Mouse (Mus musculus): ENCODE measurements around the gene Rasgef1b.
A peak's percentile ranks its signal among the peaks of the same experiment; 100 is the strongest.

The Rasgef1b gene

GRCm38 (mm10) chr5:99388585-99389250 lies 340.1 kb downstream of the Rasgef1b start:
- no peak for DNase-seq

DNA sequence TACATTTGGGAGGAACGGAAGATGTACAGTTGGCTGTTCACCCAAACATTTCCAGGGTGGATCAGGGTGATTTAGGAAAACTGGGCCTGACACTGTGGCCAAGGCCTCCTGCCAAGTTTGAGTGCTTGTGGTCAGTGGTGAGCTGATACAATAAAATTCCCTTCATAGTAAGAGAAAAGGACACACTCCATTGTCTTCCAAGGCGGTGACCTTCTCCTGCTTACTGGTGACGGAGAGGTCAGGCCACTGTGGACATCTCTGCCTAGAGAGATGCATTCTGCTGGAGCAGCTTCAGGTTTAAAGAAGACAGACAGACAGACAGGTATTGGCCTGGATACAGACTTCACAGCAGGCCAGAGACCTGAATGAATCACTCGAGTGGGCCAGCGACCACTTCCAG lies 340.7 kb downstream of the Rasgef1b start:
- DNase-seq = no peak

DNA sequence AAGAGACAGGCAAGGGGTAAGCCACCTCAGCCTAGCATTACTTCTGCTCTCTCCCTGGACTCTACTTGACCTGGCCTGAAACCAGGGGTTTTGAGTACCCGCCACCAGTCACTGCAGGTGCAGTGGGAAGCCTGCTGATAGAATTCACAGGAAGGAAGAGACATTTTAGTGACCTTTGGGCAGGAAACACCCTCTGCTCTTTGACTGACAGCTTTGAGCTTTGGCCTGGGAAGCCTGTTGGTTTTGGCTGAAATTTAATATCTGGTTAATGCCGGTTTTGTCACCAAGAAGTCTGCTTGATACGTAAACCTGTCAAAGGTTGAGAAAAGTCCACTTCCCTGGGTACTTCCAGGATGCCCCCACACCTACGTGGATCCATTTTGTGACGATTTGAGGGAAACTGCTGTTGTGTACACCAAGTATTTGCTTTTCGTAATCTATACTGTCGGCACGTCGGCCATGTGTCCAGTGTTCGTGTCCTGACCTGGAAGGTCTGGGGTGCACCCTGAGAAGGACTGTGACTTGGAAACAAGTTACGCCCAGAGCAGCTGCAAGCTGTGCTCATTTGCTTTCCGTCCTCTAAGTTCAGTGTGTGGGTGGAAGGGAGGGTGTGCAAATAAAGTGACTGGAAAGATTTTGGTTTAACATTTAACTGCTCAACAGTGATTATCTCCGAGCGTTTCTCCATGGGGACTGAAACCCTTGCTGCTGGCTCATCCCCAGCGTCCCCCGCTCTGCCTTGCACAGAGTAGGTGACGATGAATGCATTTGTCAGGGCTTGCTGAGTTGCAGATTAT lies 341.5 kb downstream of the Rasgef1b start:
- DNase-seq = peak; percentile 83

- DNase-seq = peak; percentile 51
Observed at GRCm38 (mm10) chr5:99386246-99386845, 342.5 kb downstream of the Rasgef1b start.

GRCm38 (mm10) chr5:99385737-99386136 lies 343.1 kb downstream of the Rasgef1b start:
- DNase-seq = no peak

DNA sequence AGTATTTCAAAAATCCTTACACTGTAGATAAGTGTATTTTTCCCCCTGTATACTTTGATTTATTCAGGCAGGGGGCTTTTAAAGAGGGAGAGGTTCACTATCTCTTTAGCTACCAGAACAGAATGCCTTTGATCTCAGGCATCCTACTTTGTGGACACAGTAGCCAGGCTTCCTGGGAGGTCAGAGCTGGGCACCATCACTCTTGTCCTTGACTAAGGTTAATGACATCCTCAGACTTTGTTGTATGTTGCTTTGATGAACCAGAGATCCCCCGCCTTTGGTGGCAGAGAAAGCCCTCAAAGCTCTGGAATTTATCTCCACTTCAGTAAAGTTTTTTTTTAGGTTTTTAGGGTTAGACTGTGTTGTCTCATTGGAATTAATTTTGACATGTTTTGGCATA lies 343.8 kb downstream of the Rasgef1b start:
- DNase-seq = no peak

DNA sequence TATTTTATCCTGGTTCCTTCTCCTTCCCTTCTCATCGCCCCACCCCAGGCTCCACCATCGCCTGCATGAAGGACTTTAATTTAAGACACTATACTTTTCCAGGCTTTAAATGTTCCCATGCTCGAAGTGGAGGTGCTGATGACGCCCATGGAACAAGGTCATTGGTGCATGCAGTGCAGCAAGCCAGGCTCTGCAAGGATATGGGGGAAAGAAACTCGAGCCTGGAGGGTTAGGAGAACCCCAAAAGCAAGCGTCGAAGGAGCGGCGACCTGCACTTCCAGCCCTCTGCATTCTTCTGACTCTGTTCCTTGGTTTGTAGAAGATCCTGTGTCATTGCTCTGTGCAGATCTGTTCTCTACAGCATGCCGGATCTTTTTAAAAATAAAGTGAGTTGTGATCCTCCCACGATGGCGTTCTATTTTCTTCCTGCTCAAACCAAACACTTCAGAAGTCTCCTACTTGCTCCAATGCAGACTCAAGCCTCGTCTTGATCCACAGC lies 345.0 kb downstream of the Rasgef1b start:
- peak; percentile 79 for DNase-seq

DNA sequence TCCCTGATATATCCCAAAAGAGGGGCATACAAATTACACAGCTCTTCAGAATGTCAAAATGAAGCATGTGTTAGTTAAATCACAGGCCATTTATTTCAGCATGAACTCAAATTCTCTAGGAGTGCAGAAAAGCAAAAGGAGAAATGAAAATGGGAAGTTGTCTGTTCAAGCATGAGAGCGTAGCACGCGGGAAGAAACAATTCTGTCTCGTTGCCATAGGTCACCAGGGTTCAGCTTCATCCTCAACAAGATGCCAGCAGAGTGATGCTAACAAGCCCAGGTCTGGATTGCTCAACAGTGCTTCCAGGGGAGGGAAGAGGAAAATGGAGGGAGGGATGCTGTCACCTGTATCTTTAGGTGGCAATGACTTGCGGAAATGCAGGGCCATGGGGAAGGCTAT lies 346.1 kb downstream of the Rasgef1b start:
- DNase-seq = no peak

- DNase-seq = no peak
Observed at GRCm38 (mm10) chr5:99381639-99382038, 347.2 kb downstream of the Rasgef1b start.

- DNase-seq = no peak
Observed at GRCm38 (mm10) chr5:99380882-99381281, 348.0 kb downstream of the Rasgef1b start.

DNA sequence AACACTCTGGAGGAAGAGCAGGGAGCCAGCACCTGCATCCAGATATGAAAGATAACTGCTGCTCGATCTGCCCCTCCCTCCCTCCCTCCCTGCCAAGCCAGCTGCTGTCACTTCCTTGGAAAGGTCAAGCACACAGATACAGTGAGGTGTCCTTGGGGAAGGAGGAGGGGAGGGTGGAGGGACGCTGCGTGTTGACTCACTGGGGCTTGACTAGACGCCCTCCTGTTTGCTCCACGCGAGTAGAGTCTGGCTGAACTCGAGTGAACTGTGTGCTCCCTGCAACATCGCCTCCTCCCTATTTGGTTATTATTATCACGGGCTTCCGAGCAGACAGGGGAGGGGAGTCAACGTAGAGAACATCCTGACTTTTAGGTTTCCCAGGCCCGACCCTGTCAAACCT lies 348.7 kb downstream of the Rasgef1b start:
- DNase-seq = no peak

GRCm38 (mm10) chr5:99378437-99379226 lies 350.2 kb downstream of the Rasgef1b start:
- DNase-seq = no peak

DNA sequence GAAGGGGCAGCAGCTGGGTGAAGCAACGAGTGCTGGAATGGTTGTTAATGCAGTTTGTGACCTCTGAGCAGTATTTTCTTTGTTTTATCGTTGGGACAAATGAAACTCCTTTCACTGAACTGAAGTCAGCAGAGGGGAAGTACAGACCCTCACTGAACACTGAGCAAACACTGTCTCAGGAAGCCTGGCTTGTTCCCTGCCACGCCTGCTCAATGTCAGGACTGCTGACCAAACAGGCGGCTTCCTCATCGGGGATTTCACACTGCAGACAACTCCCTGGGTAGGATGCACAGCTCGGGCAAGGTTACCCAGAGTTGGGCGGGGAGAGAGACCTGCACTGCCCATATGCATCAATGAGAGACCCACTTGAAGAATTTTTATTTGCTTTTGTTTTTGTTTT lies 353.1 kb downstream of the Rasgef1b start:
- DNase-seq = no peak

- DNase-seq = no peak
Observed at GRCm38 (mm10) chr5:99374460-99374859, 354.4 kb downstream of the Rasgef1b start.

DNA sequence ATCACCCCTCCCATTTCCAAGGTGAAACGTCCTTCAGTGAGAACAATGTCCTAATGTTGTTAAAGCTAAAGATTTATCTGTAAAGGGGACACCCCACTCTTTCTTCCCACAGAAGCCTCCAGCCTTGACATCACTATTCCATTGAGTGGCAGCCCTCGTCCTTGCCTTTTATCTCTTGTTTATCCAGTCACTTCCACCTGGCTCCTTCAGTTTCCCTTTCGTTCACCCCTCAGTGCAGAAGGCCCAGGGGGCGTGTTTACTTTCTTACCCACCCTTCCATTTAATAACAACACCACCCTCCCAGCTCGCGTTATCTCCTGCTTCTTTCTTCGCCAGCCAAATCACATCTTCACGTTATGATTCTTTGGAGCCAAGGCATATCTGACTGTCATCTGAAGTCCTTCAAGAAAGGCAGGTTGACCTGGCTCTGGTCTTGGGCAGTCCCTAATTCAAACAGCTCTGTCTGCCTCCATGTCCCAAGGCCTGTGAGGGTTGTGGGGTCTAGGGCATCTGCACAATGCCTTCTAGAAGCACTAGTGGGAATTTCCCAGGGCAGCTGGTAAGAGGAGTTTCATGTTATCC lies 355.2 kb downstream of the Rasgef1b start:
- no peak for DNase-seq

- no peak for DNase-seq
Observed at GRCm38 (mm10) chr5:99370636-99371035, 358.2 kb downstream of the Rasgef1b start.

- DNase-seq = no peak
Observed at GRCm38 (mm10) chr5:99369256-99369655, 359.6 kb downstream of the Rasgef1b start.

DNA sequence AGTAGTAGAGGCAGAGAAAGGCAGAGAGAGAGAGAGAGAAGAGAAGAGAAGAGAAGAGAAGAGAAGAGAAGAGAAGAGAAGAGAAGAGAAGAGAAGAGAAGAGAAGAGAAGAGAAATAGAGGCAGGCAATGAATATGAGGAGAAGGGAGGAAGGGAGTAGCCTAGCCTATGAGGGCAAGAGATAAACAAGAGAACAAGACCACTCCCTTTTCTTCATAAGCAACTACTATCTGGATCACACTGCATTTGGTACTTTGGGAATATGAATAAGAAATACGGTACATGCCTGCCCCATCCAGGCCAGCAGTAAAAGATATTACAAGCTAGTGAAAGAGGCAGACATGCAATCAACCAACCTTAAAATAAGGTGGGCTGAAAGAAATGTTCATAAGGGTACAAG lies 360.2 kb downstream of the Rasgef1b start:
- DNase-seq = no peak

GRCm38 (mm10) chr5:99360531-99360930 lies 368.3 kb downstream of the Rasgef1b start:
- DNase-seq = peak; percentile 73

GRCm38 (mm10) chr5:99359251-99359650 lies 369.6 kb downstream of the Rasgef1b start:
- DNase-seq = no peak

GRCm38 (mm10) chr5:99354640-99355132 lies 374.2 kb downstream of the Rasgef1b start:
- peak; percentile 54 for DNase-seq

- DNase-seq = no peak
Observed at GRCm38 (mm10) chr5:99350030-99350429, 378.8 kb downstream of the Rasgef1b start.
